Mouse (Mus musculus) ES-E14 (cell line): Measurements from ENCODE around the gene Rcvrn. TPM values are rescaled to one million over a fixed set of nuclear protein-coding genes. Genes with fewer than 3 reads are reported as not detected.

ENCODE experiments used
- DNase-seq: peaks from one replicate; pipeline ENCODE4 v3.0.0-alpha.2; 2013; ENCODE audit warnings: low read depth, low spot score
- H3K27ac ChIP-seq: 2 replicates; pipeline ENCODE4 v1.5.1; 2012; ENCODE audit warnings: low read depth, mild to moderate bottlenecking, low read length, moderate library complexity, mixed read lengths; ENCODE audit not compliant: poor library complexity, insufficient read depth, severe bottlenecking
- H3K36me3 ChIP-seq: 2 replicates; pipeline ENCODE4 v1.6.1; 2012; ENCODE audit warnings: mild to moderate bottlenecking, low read length, moderate library complexity, mixed read lengths; ENCODE audit not compliant: control insufficient read depth, poor library complexity, insufficient read depth, severe bottlenecking
- H3K4me1 ChIP-seq, 2 experiments: fragments of 150-350 bp in 1 of 2; sonication (generic) in 1 of 2; 2 replicates each; pipeline ENCODE4 v1.6.1; 2012; ENCODE audit warnings: low read length in 2 of 2, mild to moderate bottlenecking in 1 of 2, mixed read lengths in 1 of 2; ENCODE audit not compliant: control insufficient read depth in 2 of 2, insufficient read depth in 2 of 2, poor library complexity in 1 of 2
- H3K4me3 ChIP-seq, 2 experiments: fragments of 150-350 bp in 1 of 2; sonication (generic) in 1 of 2; 2 replicates each; pipeline ENCODE4 v1.5.1; 2012; ENCODE audit warnings: low read length in 2 of 2, low read depth in 1 of 2, mild to moderate bottlenecking in 1 of 2, mixed read lengths in 1 of 2; ENCODE audit not compliant: insufficient read depth in 1 of 2, poor library complexity in 1 of 2, severe bottlenecking in 1 of 2
- H3K9ac ChIP-seq: 2 replicates; pipeline ENCODE4 v1.6.1; 2012; ENCODE audit warnings: low read depth, mild to moderate bottlenecking, low read length, mixed read lengths; ENCODE audit not compliant: poor library complexity, insufficient read depth, severe bottlenecking
- H3K9me3 ChIP-seq: fragments of 150-350 bp; sonication (generic); 2 replicates; pipeline ENCODE4 v1.6.1; 2012; ENCODE audit warnings: low read depth, mild to moderate bottlenecking, low read length; ENCODE audit not compliant: control insufficient read depth, insufficient read depth
- CHD2 ChIP-seq: IDR thresholded peaks from 2 replicates; pipeline ENCODE4 v1.6.1; 2014; ENCODE audit warnings: mild to moderate bottlenecking, low read depth, low read length, inconsistent platforms
- HCFC1 ChIP-seq: IDR thresholded peaks from 2 replicates; pipeline ENCODE4 v1.6.1; 2012; ENCODE audit warnings: low read length, inconsistent platforms, borderline replicate concordance; ENCODE audit not compliant: insufficient read depth
- MAFK ChIP-seq: IDR thresholded peaks from 2 replicates; pipeline ENCODE4 v1.6.1; 2014; ENCODE audit warnings: mild to moderate bottlenecking, low read depth, low read length, inconsistent platforms; ENCODE audit not compliant: insufficient read depth
- ZC3H11A ChIP-seq: IDR thresholded peaks from 2 replicates; pipeline ENCODE4 v1.6.1; 2012; ENCODE audit warnings: low read depth, mild to moderate bottlenecking, inconsistent platforms, low read length, borderline replicate concordance
- ZNF384 ChIP-seq: IDR thresholded peaks from 2 replicates; pipeline ENCODE4 v1.6.1; 2012; ENCODE audit warnings: low read depth, low read length, inconsistent platforms
- in situ Hi-C, 2 experiments: fragments of 600-800 bp; cut with MboI; formaldehyde crosslinking; loops; one replicate each; pipeline ENCODE4 v1.15.1; 2025; ENCODE audit warnings: low sequenced_read_pairs in 2 of 2, inconsistent platforms in 1 of 2; ENCODE audit not compliant: unreplicated experiment in 2 of 2
- total RNA-seq: library from RNA; depleted of rRNA; stranded (reverse); fragments of 300-350 nt; gene quantifications from 2 replicates; pipeline ENCODE4 v1.2.3, GENCODE M21; 2012

The Rcvrn gene
- total RNA-seq, 1 experiment: not detected

- H3K27ac ChIP-seq: no peak overlapping the region
- no peaks in the 10 kb centered on the region for H3K9me3 ChIP-seq
- TF ChIP-seq ZNF384 (no peak), ZC3H11A (peak; percentile 61; the same call in 1 of the 2 replicates)
- DNase-seq: peak; percentile 60
- no peak overlapping the region for H3K9ac ChIP-seq
- H3K4me1 ChIP-seq: no peaks in the 10 kb centered on the region
- no peaks in the 10 kb centered on the region for H3K36me3 ChIP-seq
- H3K4me3 ChIP-seq: no peak overlapping the region
- in situ Hi-C loops: no loop called here
These were observed 19.3 kb upstream of the Rcvrn start for GRCm38 (mm10) chr11:67675562-67676540.

- Histone ChIP-seq H3K9ac (no peak overlapping the region), H3K4me1 (no peaks in the 10 kb centered on the region), H3K4me3 (no peak overlapping the region), H3K27ac (no peak overlapping the region), H3K9me3 (no peaks in the 10 kb centered on the region), H3K36me3 (no peaks in the 10 kb centered on the region)
- DNase-seq: no peak
- TF ChIP-seq ZC3H11A: no peak
- no peak for TF ChIP-seq MAFK
- TF ChIP-seq ZNF384: no peak
- TF ChIP-seq CHD2: no peak
- no peak for TF ChIP-seq HCFC1
- in situ Hi-C loops: no loop called here
These were observed 15.8 kb upstream of the Rcvrn start for GRCm38 (mm10) chr11:67679300-67679699.

- no peaks in the 10 kb centered on the region for H3K4me1 ChIP-seq
- H3K4me3 ChIP-seq: no peak overlapping the region
- H3K36me3 ChIP-seq: no peaks in the 10 kb centered on the region
- TF ChIP-seq ZC3H11A: no peak
- TF ChIP-seq MAFK: no peak
- no peak for TF ChIP-seq HCFC1
- TF ChIP-seq ZNF384: no peak
- TF ChIP-seq CHD2: no peak
- H3K9me3 ChIP-seq: no peaks in the 10 kb centered on the region
- no peak overlapping the region for H3K27ac ChIP-seq
- H3K9ac ChIP-seq: no peak overlapping the region
- DNase-seq: no peak
- in situ Hi-C loops: no loop called here
These were observed 15.2 kb upstream of the Rcvrn start for GRCm38 (mm10) chr11:67679930-67680329.

- Histone ChIP-seq H3K36me3 (no peaks in the 10 kb centered on the region), H3K9me3 (no peaks in the 10 kb centered on the region), H3K9ac (no peak overlapping the region), H3K4me3 (no peak overlapping the region), H3K4me1 (no peaks in the 10 kb centered on the region), H3K27ac (no peak overlapping the region; the same call in 1 of the 2 replicates)
- in situ Hi-C loops: no loop called here
- no peak for DNase-seq
- no peak for TF ChIP-seq HCFC1
- TF ChIP-seq ZC3H11A: no peak
- TF ChIP-seq CHD2: no peak
- no peak for TF ChIP-seq MAFK
- no peak for TF ChIP-seq ZNF384
These were observed 13.3 kb upstream of the Rcvrn start for GRCm38 (mm10) chr11:67681871-67682270.
